Mouse (Mus musculus) lung, embryonic 14.5 days (tissue): Measurements from ENCODE around the gene Fam214b. TPM values are rescaled to one million over a fixed set of nuclear protein-coding genes. Genes with fewer than 3 reads are reported as not detected.
A peak's percentile ranks its signal among the peaks of the same experiment; 100 is the strongest.
"Not testable (repeated sequence)": the region's sequence is repeated elsewhere in the genome, so short reads cannot be mapped to it uniquely, and the experiment has no call there.

Source experiments
- ATAC-seq: fragments of 200-750 bp; cut with Nextera tagmentation; 2 replicates; pipeline ENCODE4 v1.8.0; 2017; ENCODE audit warnings: mild to moderate bottlenecking, moderate TSS enrichment, moderate library complexity; ENCODE audit not compliant: insufficient read depth
- DNase-seq: peaks from one replicate; pipeline ENCODE4 v3.0.0-alpha.2; 2015
- H3K27ac ChIP-seq: fragments of 300-500 bp; sonication (generic); 2 replicates; pipeline ENCODE4 v1.5.1; 2014; ENCODE audit warnings: low read depth, mild to moderate bottlenecking, moderate library complexity
- H3K27me3 ChIP-seq: fragments of 300-500 bp; sonication (generic); 2 replicates; pipeline ENCODE4 v1.6.1; 2014; ENCODE audit warnings: low read length, control low read depth; ENCODE audit not compliant: insufficient read depth
- H3K36me3 ChIP-seq: fragments of 300-500 bp; sonication (generic); 2 replicates; pipeline ENCODE4 v1.6.1; 2014; ENCODE audit warnings: control low read depth; ENCODE audit not compliant: insufficient read depth
- H3K4me1 ChIP-seq: fragments of 300-500 bp; sonication (generic); 2 replicates; pipeline ENCODE4 v1.6.1; 2014; ENCODE audit warnings: antibody characterized with exemption, control low read depth; ENCODE audit not compliant: insufficient read depth
- H3K4me2 ChIP-seq: fragments of 300-500 bp; sonication (generic); 2 replicates; pipeline ENCODE4 v1.6.1; 2014; ENCODE audit warnings: mild to moderate bottlenecking
- H3K4me3 ChIP-seq: fragments of 300-500 bp; sonication (generic); 2 replicates; pipeline ENCODE4 v1.5.1; 2014; ENCODE audit warnings: low read depth, low read length
- H3K9ac ChIP-seq: fragments of 300-500 bp; sonication (generic); 2 replicates; pipeline ENCODE4 v1.6.1; 2014
- H3K9me3 ChIP-seq: fragments of 300-500 bp; sonication (generic); 2 replicates; pipeline ENCODE4 v1.6.1; 2016; ENCODE audit warnings: low read depth, low read length, control low read depth
- CTCF ChIP-seq: IDR thresholded peaks from 2 replicates; pipeline ENCODE4 v1.5.1; 2016; ENCODE audit warnings: antibody characterized with exemption, low read depth
- WGBS: fragments of 180-500 bp; shearing (Covaris S2); extraction: QIAGEN DNeasy Blood & Tissue Kit; methylation state at CpG from one replicate; pipeline ENCODE4 v1.1.7; 2014; 5-methylcytosine and 5-hydroxymethylcytosine counted together
- polyA plus RNA-seq: library from polyadenylated mRNA; unstranded; fragments of >200 nt; fragmentation: Nextera tagmentation; extraction: Ambion mirVana; gene quantifications from 2 replicates; pipeline ENCODE4 v1.2.1, GENCODE M21; 2014

The Fam214b gene
- polyA plus RNA-seq, 1 experiment from 2014 or later: 7.8 TPM

GRCm38 (mm10) chr4:43010161-43011038 lies 35.6 kb downstream of the Fam214b start, which contains the start of gene Fancg:
Gene Fancg (minus strand): TSS chr4:43010506.
- DNase-seq: peak; percentile 91
- H3K36me3 ChIP-seq: 0 out of 2 replicates have a peak, but pooled peaks cover 6% of the 10 kb centered on the region
- 1% methylated on average over 37 of the region's 37 CpGs for WGBS
- peak within 1 kb of the TSS; percentile 61 for H3K4me3 ChIP-seq
- H3K9ac ChIP-seq: peak within 1 kb of the TSS; percentile 72
- H3K27me3 ChIP-seq: no peaks in the 10 kb centered on the region
- H3K4me2 ChIP-seq: peak within 1 kb of the TSS; percentile 81
- peak; percentile 94 for ATAC-seq
- TF ChIP-seq CTCF: no peak
- H3K27ac ChIP-seq: peak within 1 kb of the TSS; percentile 68; the same call in 1 of the 2 replicates
- H3K4me1 ChIP-seq: 0 out of 2 replicates have a peak, but pooled peaks cover 3% of the 10 kb centered on the region
- H3K9me3 ChIP-seq: no peaks in the 10 kb centered on the region

- Histone ChIP-seq H3K27me3 (no peaks in the 10 kb centered on the region), H3K4me2 (no peak overlapping the region), H3K4me1 (0 out of 2 replicates have a peak, but pooled peaks cover 3% of the 10 kb centered on the region), H3K9ac (no peak overlapping the region), H3K4me3 (no peak overlapping the region), H3K36me3 (0 out of 2 replicates have a peak, but pooled peaks cover 12% of the 10 kb centered on the region), H3K9me3 (no peaks in the 10 kb centered on the region), H3K27ac (no peak overlapping the region)
- TF ChIP-seq CTCF: peak; percentile 55
- no peak for ATAC-seq
- 50% methylated on average over 2 of the region's 2 CpGs for WGBS
- peak; percentile 55 for DNase-seq
Measured at GRCm38 (mm10) chr4:43005765-43006164, 40.3 kb downstream of the Fam214b start.

DNA sequence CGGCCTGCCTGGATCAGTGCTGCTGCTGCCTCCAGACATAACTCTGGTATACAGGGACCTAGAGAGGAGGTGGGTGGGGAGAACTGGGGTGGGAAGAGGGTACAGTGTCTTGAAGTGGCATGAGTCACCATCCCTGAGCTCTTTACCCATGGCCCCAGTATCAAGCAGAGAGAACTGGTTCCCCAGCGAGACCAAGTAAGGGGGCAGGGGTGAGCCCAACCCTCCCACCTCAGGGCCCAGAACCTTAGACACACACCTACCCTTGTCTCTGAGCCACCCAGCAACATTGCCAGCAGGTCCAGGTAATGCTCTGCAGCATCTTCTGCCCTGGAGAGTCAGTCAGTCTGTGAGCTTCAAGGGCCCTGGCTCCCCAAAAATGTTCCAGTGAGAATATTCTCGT lies 41.1 kb downstream of the Fam214b start:
- ATAC-seq (no peak), DNase-seq (no peak)
- WGBS: 87% methylated on average over 3 of the region's 3 CpGs
- no peak overlapping the region for H3K4me3 ChIP-seq
- 0 out of 2 replicates have a peak, but pooled peaks cover 3% of the 10 kb centered on the region for H3K4me1 ChIP-seq
- H3K27ac ChIP-seq: no peak overlapping the region
- no peaks in the 10 kb centered on the region for H3K9me3 ChIP-seq
- H3K27me3 ChIP-seq: no peaks in the 10 kb centered on the region
- no peak overlapping the region for H3K4me2 ChIP-seq
- H3K36me3 ChIP-seq: 0 out of 2 replicates have a peak, but pooled peaks cover 12% of the 10 kb centered on the region
- no peak for TF ChIP-seq CTCF
- H3K9ac ChIP-seq: no peak overlapping the region

GRCm38 (mm10) chr4:43002756-43003439 lies 43.1 kb downstream of the Fam214b start:
- Histone ChIP-seq H3K9ac (no peak overlapping the region), H3K36me3 (0 out of 2 replicates have a peak, but pooled peaks cover 17% of the 10 kb centered on the region), H3K27ac (no peak overlapping the region), H3K9me3 (no peaks in the 10 kb centered on the region), H3K4me1 (peaks cover 8% of the 10 kb centered on the region; the same call in 1 of the 2 replicates), H3K4me2 (no peak overlapping the region), H3K27me3 (no peaks in the 10 kb centered on the region), H3K4me3 (no peak overlapping the region)
- no peak for DNase-seq
- WGBS: 77% methylated on average over 12 of the region's 12 CpGs
- TF ChIP-seq CTCF: no peak
- no peak for ATAC-seq

DNA sequence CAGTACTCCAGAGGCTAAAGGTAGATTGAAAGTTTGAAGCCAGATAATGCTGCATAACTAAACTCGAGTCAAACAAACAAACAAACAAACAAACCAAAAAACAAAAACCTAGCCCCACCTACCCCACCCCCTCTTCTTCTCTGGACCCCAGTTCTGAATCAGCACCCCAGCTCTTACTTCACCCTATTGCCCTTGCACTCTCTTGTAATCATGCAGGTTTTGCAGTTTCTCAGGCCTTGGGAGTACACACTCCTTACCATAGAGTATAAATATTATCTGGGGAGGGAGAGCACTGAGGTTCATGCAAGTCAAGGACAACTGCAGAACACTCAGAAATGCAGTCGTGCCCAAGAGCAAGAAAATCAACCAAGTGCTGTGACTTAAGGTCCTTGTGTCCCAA lies 44.7 kb downstream of the Fam214b start:
- DNase-seq (no peak), ATAC-seq (no peak)
- H3K9me3 ChIP-seq: no peaks in the 10 kb centered on the region

DNA sequence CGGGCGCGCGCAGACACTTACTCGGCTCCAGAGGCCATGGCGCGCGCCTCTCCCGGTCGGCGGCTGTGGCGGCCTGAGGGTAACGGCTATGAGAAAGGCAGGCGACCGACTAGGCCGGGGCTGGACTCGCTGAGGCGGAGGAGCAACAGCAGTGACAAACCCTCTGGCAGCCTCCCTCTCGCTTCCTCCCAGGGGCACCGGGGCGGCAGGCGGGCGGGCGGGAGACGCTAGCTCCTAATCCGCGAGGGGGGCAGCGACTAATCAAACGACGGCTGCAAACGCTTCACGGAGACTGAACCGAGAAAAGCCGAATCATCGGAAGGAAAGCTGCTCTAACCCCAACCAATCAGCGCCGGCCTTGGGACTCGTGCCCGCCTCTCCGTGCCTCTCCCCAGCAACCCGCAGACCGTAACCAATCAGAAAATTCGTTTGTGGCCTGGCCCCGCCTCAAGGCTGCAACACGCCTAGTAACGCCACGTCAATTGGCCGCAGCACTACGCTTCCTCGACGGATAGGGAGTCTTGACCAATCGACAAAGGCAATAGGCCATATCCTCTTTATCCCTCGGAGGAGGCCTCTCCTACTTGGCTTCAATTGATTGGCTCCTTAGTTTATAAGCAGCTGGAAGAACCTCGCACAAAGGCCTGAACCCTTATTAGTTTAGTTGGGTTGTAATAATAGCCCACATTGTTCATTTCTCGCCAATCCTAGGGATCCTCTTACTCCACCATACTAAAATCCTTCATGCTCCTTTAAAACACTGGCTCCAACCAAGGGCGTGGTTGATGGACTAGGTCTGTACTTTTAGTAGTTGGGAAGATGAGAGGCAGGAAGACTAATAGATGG lies 45.7 kb downstream of the Fam214b start, which contains the start of gene Vcp:
TSS of gene Vcp (minus strand) at position 367 of the 846 bp plus-strand sequence.
- H3K9ac ChIP-seq: peak within 1 kb of the TSS; percentile 95
- peaks cover 21% of the 10 kb centered on the region for H3K36me3 ChIP-seq
- ATAC-seq (peak; percentile 97), DNase-seq (peak; percentile 99)
- peak within 1 kb of the TSS; percentile 90 for H3K4me2 ChIP-seq
- H3K4me1 ChIP-seq: peaks cover 13% of the 10 kb centered on the region; the same call in 1 of the 2 replicates
- not testable (repeated sequence) for H3K9me3 ChIP-seq, H3K27me3 ChIP-seq
- 1% methylated on average over 49 of the region's 56 CpGs for WGBS
- H3K4me3 ChIP-seq: peak within 1 kb of the TSS; percentile 59
- peak within 1 kb of the TSS; percentile 100 for H3K27ac ChIP-seq

More for the DNA sequence above, 44.7 kb downstream of the Fam214b start:
- peak overlapping the region; percentile 81 for H3K27ac ChIP-seq
- H3K4me3 ChIP-seq: no peak overlapping the region
- TF ChIP-seq CTCF: no peak
- WGBS: 83% methylated on average over 2 of the region's 2 CpGs
- H3K4me2 ChIP-seq: no peak overlapping the region
- H3K36me3 ChIP-seq: peaks cover 12% of the 10 kb centered on the region; the same call in 1 of the 2 replicates
- no peaks in the 10 kb centered on the region for H3K27me3 ChIP-seq
- H3K4me1 ChIP-seq: peaks cover 13% of the 10 kb centered on the region; the same call in 1 of the 2 replicates
- H3K9ac ChIP-seq: no peak overlapping the region
